Mouse (Mus musculus) MEL (cell line): ENCODE data around the gene Osbpl9. TPM values are rescaled to one million over a fixed set of nuclear protein-coding genes. Genes with fewer than 3 reads are reported as not detected.

Source experiments
- DNase-seq: peaks from one replicate; pipeline ENCODE4 v3.0.0; 2011; ENCODE audit warnings: low read depth, low spot score
- H3K27ac ChIP-seq: 2 replicates; pipeline ENCODE4 v1.5.1; 2012; ENCODE audit warnings: low read depth, mild to moderate bottlenecking, control low read depth, low read length, moderate library complexity; ENCODE audit not compliant: control insufficient read depth
- H3K27me3 ChIP-seq, 2 experiments: fragments of 150-350 bp in 1 of 2; sonication (generic) in 1 of 2; 2 replicates each; pipeline ENCODE4 v1.6.1; 2012; ENCODE audit warnings: low read length in 2 of 2, mild to moderate bottlenecking in 2 of 2, improper control_type of control experiment in 1 of 2, moderate library complexity in 1 of 2; ENCODE audit not compliant: insufficient read depth in 2 of 2, control insufficient read depth in 1 of 2
- H3K36me3 ChIP-seq, 2 experiments: 2 replicates each; pipeline ENCODE4 v1.6.1; 2012 to 2014; ENCODE audit warnings: low read length in 2 of 2, improper control_type of control experiment in 1 of 2, inconsistent platforms in 1 of 2, mild to moderate bottlenecking in 1 of 2; ENCODE audit not compliant: insufficient read depth in 2 of 2, control insufficient read depth in 1 of 2
- H3K4me1 ChIP-seq, 2 experiments: fragments of 150-350 bp in 1 of 2; sonication (generic) in 1 of 2; 2 replicates each; pipeline ENCODE4 v1.6.1; 2012; ENCODE audit warnings: low read length in 2 of 2, improper control_type of control experiment in 1 of 2, mild to moderate bottlenecking in 1 of 2; ENCODE audit not compliant: insufficient read depth in 2 of 2, control insufficient read depth in 1 of 2
- H3K4me3 ChIP-seq, 2 experiments: fragments of 150-350 bp in 1 of 2; sonication (generic) in 1 of 2; 2 replicates each; pipeline ENCODE4 v1.5.1; 2012; ENCODE audit warnings: low read depth in 2 of 2, low read length in 2 of 2, mild to moderate bottlenecking in 2 of 2, moderate library complexity in 2 of 2, control low read depth in 1 of 2, improper control_type of control experiment in 1 of 2; ENCODE audit not compliant: control insufficient read depth in 1 of 2, insufficient read depth in 1 of 2
- H3K79me2 ChIP-seq: 2 replicates; pipeline ENCODE4 v1.6.1; 2012; ENCODE audit warnings: mild to moderate bottlenecking, low read length, moderate library complexity; ENCODE audit not compliant: control insufficient read depth, poor library complexity, insufficient read depth
- H3K9ac ChIP-seq: 2 replicates; pipeline ENCODE4 v1.6.1; 2012; ENCODE audit warnings: low read depth, mild to moderate bottlenecking, control low read depth, low read length, moderate library complexity; ENCODE audit not compliant: control insufficient read depth, poor library complexity, severe bottlenecking
- H3K9me3 ChIP-seq: fragments of 150-350 bp; sonication (generic); replicated peaks from 2 replicates; pipeline ENCODE4 v1.6.1; 2012; ENCODE audit warnings: mild to moderate bottlenecking, low read length, improper control_type of control experiment, moderate library complexity; ENCODE audit not compliant: insufficient read depth
- CHD2 ChIP-seq: IDR thresholded peaks from 2 replicates; pipeline ENCODE4 v1.6.1; 2011; ENCODE audit warnings: low read length, improper control_type of control experiment
- E2F4 ChIP-seq: IDR thresholded peaks from 2 replicates; pipeline ENCODE4 v1.6.1; 2011; ENCODE audit warnings: low read depth, low read length, improper control_type of control experiment, borderline replicate concordance
- EP300 ChIP-seq, 2 experiments: IDR thresholded peaks; 2 replicates each; pipeline ENCODE4 v1.6.1; 2011; ENCODE audit warnings: improper control_type of control experiment in 2 of 2, low read length in 2 of 2, low read depth in 1 of 2, mild to moderate bottlenecking in 1 of 2
- ETS1 ChIP-seq: IDR thresholded peaks from 2 replicates; pipeline ENCODE4 v1.6.1; 2012; ENCODE audit warnings: low read depth, mild to moderate bottlenecking, inconsistent platforms, low read length, improper control_type of control experiment, moderate library complexity
- GABPA ChIP-seq: IDR thresholded peaks from 2 replicates; pipeline ENCODE4 v1.6.1; 2012; ENCODE audit warnings: low read depth, mild to moderate bottlenecking, inconsistent platforms, low read length, improper control_type of control experiment, moderate library complexity
- GATA1 ChIP-seq: IDR thresholded peaks from 2 replicates; pipeline ENCODE4 v1.6.1; 2011; ENCODE audit warnings: low read depth, low read length, improper control_type of control experiment
- MAZ ChIP-seq: IDR thresholded peaks from 2 replicates; pipeline ENCODE4 v1.6.1; 2012; ENCODE audit warnings: low read depth, mild to moderate bottlenecking, inconsistent platforms, low read length, improper control_type of control experiment
- MYB ChIP-seq: IDR thresholded peaks from 2 replicates; pipeline ENCODE4 v1.6.1; 2011; ENCODE audit warnings: mild to moderate bottlenecking, low read depth, low read length, improper control_type of control experiment
- NELFE ChIP-seq: IDR thresholded peaks from 2 replicates; pipeline ENCODE4 v1.6.1; 2011; ENCODE audit warnings: low read depth, low read length, improper control_type of control experiment
- NRF1 ChIP-seq: IDR thresholded peaks from 2 replicates; pipeline ENCODE4 v1.6.1; 2014; ENCODE audit warnings: low read depth, mild to moderate bottlenecking, inconsistent platforms, low read length, improper control_type of control experiment, moderate library complexity; ENCODE audit not compliant: poor library complexity, insufficient read depth, severe bottlenecking
- RAD21 ChIP-seq: IDR thresholded peaks from 2 replicates; pipeline ENCODE4 v1.6.1; 2011; ENCODE audit warnings: mild to moderate bottlenecking, low read depth, low read length, improper control_type of control experiment
- RCOR1 ChIP-seq: IDR thresholded peaks from 2 replicates; pipeline ENCODE4 v1.6.1; 2012; ENCODE audit warnings: low read depth, mild to moderate bottlenecking, inconsistent platforms, low read length, improper control_type of control experiment
- SMC3 ChIP-seq: IDR thresholded peaks from 2 replicates; pipeline ENCODE4 v1.6.1; 2011; ENCODE audit warnings: low read depth, low read length, improper control_type of control experiment
- USF1 ChIP-seq: IDR thresholded peaks from 2 replicates; pipeline ENCODE4 v1.6.1; 2014; ENCODE audit warnings: low read depth, mild to moderate bottlenecking, inconsistent platforms, low read length, improper control_type of control experiment, moderate library complexity
- ZC3H11A ChIP-seq: IDR thresholded peaks from 2 replicates; pipeline ENCODE4 v1.6.1; 2012; ENCODE audit warnings: low read depth, mild to moderate bottlenecking, inconsistent platforms, low read length, improper control_type of control experiment
- ZKSCAN1 ChIP-seq: IDR thresholded peaks from 2 replicates; pipeline ENCODE4 v1.6.1; 2012; ENCODE audit warnings: low read depth, mild to moderate bottlenecking, inconsistent platforms, low read length, improper control_type of control experiment, moderate library complexity
- ZNF384 ChIP-seq: IDR thresholded peaks from 2 replicates; pipeline ENCODE4 v1.6.1; 2012; ENCODE audit warnings: low read depth, mild to moderate bottlenecking, inconsistent platforms, low read length, improper control_type of control experiment
- polyA plus RNA-seq, 2 experiments: library from polyadenylated mRNA; stranded (reverse) in 1 of 2; unstranded in 1 of 2; fragments of >175 nt in 1 of 2; fragments of >200 nt in 1 of 2; gene quantifications; 2 replicates each; pipeline versions ENCODE4 v1.2.1 to v1.2.4; 2012; ENCODE audit warnings: low replicate concordance in 2 of 2, low read depth in 1 of 2; ENCODE audit not compliant: insufficient read length in 2 of 2, insufficient read depth in 1 of 2, missing spikeins in 1 of 2
- total RNA-seq: library from RNA; depleted of rRNA; stranded (reverse); fragments of 300-350 nt; gene quantifications from 2 replicates; pipeline ENCODE4 v1.2.3, GENCODE M21; 2012

Gene Osbpl9
- total and polyA plus RNA-seq, 3 experiments: 14.9 to 42.6 TPM; not detected in 1

- DNase-seq: no peak
- Histone ChIP-seq H3K27ac (no peak overlapping the region), H3K27me3 (peaks cover 3% of the 10 kb centered on the region in 2 experiments; a peak in 3 of 4 replicates), H3K4me1 (no peaks in the 10 kb centered on the region), H3K79me2 (no peaks in the 10 kb centered on the region), H3K36me3 (no peaks in the 10 kb centered on the region), H3K9ac (no peak overlapping the region), H3K4me3 (no peak overlapping the region), H3K9me3 (no peaks in the 10 kb centered on the region)
- no peak for TF ChIP-seq MYB
- no peak for TF ChIP-seq ZC3H11A
- no peak for TF ChIP-seq EP300 (IDR thresholded peaks at IDR 0.05; ENCODE audit: low read depth in 1 of 2, low read length in 2 of 2)
- no peak for TF ChIP-seq ZNF384
- TF ChIP-seq ETS1: no peak
- TF ChIP-seq RCOR1: no peak
- TF ChIP-seq USF1: no peak
- TF ChIP-seq NELFE: no peak
- TF ChIP-seq GABPA: no peak
- no peak for TF ChIP-seq GATA1
- no peak for TF ChIP-seq E2F4
Observed at GRCm38 (mm10) chr4:109213986-109214385, 11.9 kb upstream of the Osbpl9 start.

GRCm38 (mm10) chr4:109210881-109211280 lies 8.8 kb upstream of the Osbpl9 start:
- Histone ChIP-seq H3K9ac (no peak overlapping the region), H3K79me2 (no peaks in the 10 kb centered on the region), H3K4me1 (no peaks in the 10 kb centered on the region), H3K36me3 (no peaks in the 10 kb centered on the region)
- TF ChIP-seq MAZ: no peak
- no peak for TF ChIP-seq NELFE
- no peak for TF ChIP-seq RAD21
- no peak for TF ChIP-seq ZKSCAN1
- TF ChIP-seq RCOR1: no peak
- no peak for TF ChIP-seq CHD2
- TF ChIP-seq NRF1: no peak
- TF ChIP-seq, all 39 proteins: peak for 0
- Histone ChIP-seq H3K27me3 (peaks cover 4 to 5% of the 10 kb centered on the region in 2 experiments), H3K27ac (no peak overlapping the region), H3K9me3 (no peaks in the 10 kb centered on the region), H3K4me3 (no peak overlapping the region)
- no peak for DNase-seq

GRCm38 (mm10) chr4:109210253-109210652 lies 8.2 kb upstream of the Osbpl9 start:
- TF ChIP-seq SMC3 (no peak), EP300 (IDR thresholded peaks at IDR 0.05; ENCODE audit: low read depth in 1 of 2, low read length in 2 of 2) (no peak)
- Histone ChIP-seq H3K27ac (no peak overlapping the region), H3K36me3 (no peaks in the 10 kb centered on the region)

More at GRCm38 (mm10) chr4:109210253-109210652, 8.2 kb upstream of the Osbpl9 start:
- Histone ChIP-seq H3K4me3 (no peak overlapping the region), H3K4me1 (no peaks in the 10 kb centered on the region), H3K79me2 (no peaks in the 10 kb centered on the region), H3K27me3 (peaks cover 4 to 5% of the 10 kb centered on the region in 2 experiments), H3K9ac (no peak overlapping the region), H3K9me3 (no peaks in the 10 kb centered on the region)
- DNase-seq: no peak
